Mouse (Mus musculus) erythroblast, embryonic 14.5 days (primary cell): ENCODE data around the gene Krt26. TPM values are rescaled to one million over a fixed set of nuclear protein-coding genes. Genes with fewer than 3 reads are reported as not detected.

Source experiments
- H3K27me3 ChIP-seq: 2 replicates; pipeline ENCODE4 v1.6.1; 2012; ENCODE audit warnings: inconsistent platforms; ENCODE audit not compliant: control insufficient read depth
- H3K36me3 ChIP-seq: 2 replicates; pipeline ENCODE4 v1.6.1; 2012; ENCODE audit warnings: mild to moderate bottlenecking, inconsistent platforms; ENCODE audit not compliant: control insufficient read depth
- H3K4me1 ChIP-seq: 2 replicates; pipeline ENCODE4 v1.6.1; 2012; ENCODE audit warnings: inconsistent platforms; ENCODE audit not compliant: control insufficient read depth
- H3K4me3 ChIP-seq: replicated peaks from 2 replicates; pipeline ENCODE3; 2012; ENCODE audit warnings: moderate library complexity, mild to moderate bottlenecking, inconsistent platforms
- H3K9me3 ChIP-seq: 2 replicates; pipeline ENCODE4 v1.6.1; 2012; ENCODE audit warnings: low read length, inconsistent platforms, mixed read lengths; ENCODE audit not compliant: control insufficient read depth
- GATA1 ChIP-seq: IDR thresholded peaks from 2 replicates; pipeline ENCODE4 v1.6.1; 2012; ENCODE audit warnings: low read length, inconsistent platforms, mixed read lengths
- TAL1 ChIP-seq: IDR thresholded peaks from 3 replicates; pipeline ENCODE4 v1.6.1; 2012; ENCODE audit warnings: low read length, inconsistent platforms, mixed read lengths
- polyA plus RNA-seq: library from polyadenylated mRNA; stranded (reverse); fragments of >175 nt; gene quantifications from 2 replicates; pipeline ENCODE4 v1.2.3, GENCODE M21; 2012

Gene Krt26
- polyA plus RNA-seq, result not detected in 2 replicates

GRCm38 (mm10) chr11:99337866-99338265, at the start of gene Krt26:
Gene Krt26 (minus strand): TSS chr11:99337966.
- Histone ChIP-seq H3K27me3 (no peaks in the 10 kb centered on the region), H3K9me3 (no peaks in the 10 kb centered on the region), H3K36me3 (no peaks in the 10 kb centered on the region), H3K4me3 (no peak within 1 kb of the TSS), H3K4me1 (no peaks in the 10 kb centered on the region)
- TF ChIP-seq GATA1 (no peak), TAL1 (no peak)

GRCm38 (mm10) chr11:99385813-99386721, 48.3 kb upstream of the Krt26 start:
- Histone ChIP-seq H3K27me3 (peaks cover 17% of the 10 kb centered on the region), H3K4me1 (peaks cover 5% of the 10 kb centered on the region), H3K36me3 (no peaks in the 10 kb centered on the region), H3K4me3 (peak overlapping the region; percentile 63), H3K9me3 (peaks cover 12% of the 10 kb centered on the region; the same call in 1 of the 2 replicates)
- no peak for TF ChIP-seq GATA1
- no peak for TF ChIP-seq TAL1

GRCm38 (mm10) chr11:99379568-99379967, 41.8 kb upstream of the Krt26 start:
- Histone ChIP-seq H3K36me3 (no peaks in the 10 kb centered on the region), H3K9me3 (0 out of 2 replicates have a peak, but pooled peaks cover 4% of the 10 kb centered on the region), H3K4me3 (no peak overlapping the region), H3K4me1 (no peaks in the 10 kb centered on the region), H3K27me3 (peaks cover 5% of the 10 kb centered on the region)
- TF ChIP-seq TAL1 (no peak), GATA1 (no peak)

- Histone ChIP-seq H3K4me1 (no peaks in the 10 kb centered on the region), H3K27me3 (no peaks in the 10 kb centered on the region), H3K9me3 (no peaks in the 10 kb centered on the region; the same call in 1 of the 2 replicates), H3K36me3 (no peaks in the 10 kb centered on the region), H3K4me3 (no peak within 1 kb of the TSS)
- TF ChIP-seq TAL1, result no peak
Observed at GRCm38 (mm10) chr11:99374803-99375202, 37.0 kb upstream of the Krt26 start, which contains the start of gene Krt28. Gene Krt28 (minus strand): TSS chr11:99374903.

- Histone ChIP-seq H3K9me3 (no peaks in the 10 kb centered on the region; the same call in 1 of the 2 replicates), H3K4me1 (no peaks in the 10 kb centered on the region), H3K27me3 (no peaks in the 10 kb centered on the region), H3K4me3 (no peak overlapping the region), H3K36me3 (no peaks in the 10 kb centered on the region)
- TF ChIP-seq GATA1 (no peak), TAL1 (no peak)
Observed at GRCm38 (mm10) chr11:99369853-99370451, 32.2 kb upstream of the Krt26 start.

- H3K27me3 ChIP-seq, result no peaks in the 10 kb centered on the region
- TF ChIP-seq GATA1, result no peak
- TF ChIP-seq TAL1, result no peak
- no peaks in the 10 kb centered on the region; the same call in 1 of the 2 replicates for H3K9me3 ChIP-seq
- H3K4me3 ChIP-seq, result no peak overlapping the region
- H3K36me3 ChIP-seq, result no peaks in the 10 kb centered on the region
- H3K4me1 ChIP-seq, result no peaks in the 10 kb centered on the region
Observed at GRCm38 (mm10) chr11:99369229-99369628, 31.5 kb upstream of the Krt26 start.

GRCm38 (mm10) chr11:99366791-99367190, 29.0 kb upstream of the Krt26 start:
- Histone ChIP-seq H3K9me3 (no peaks in the 10 kb centered on the region; the same call in 1 of the 2 replicates), H3K4me3 (no peak overlapping the region), H3K36me3 (no peaks in the 10 kb centered on the region), H3K27me3 (no peaks in the 10 kb centered on the region), H3K4me1 (no peaks in the 10 kb centered on the region)
- no peak for TF ChIP-seq GATA1
- TF ChIP-seq TAL1, result no peak

- no peaks in the 10 kb centered on the region for H3K36me3 ChIP-seq
- no peak for TF ChIP-seq TAL1
- TF ChIP-seq GATA1, result no peak
- H3K27me3 ChIP-seq, result no peaks in the 10 kb centered on the region
- no peaks in the 10 kb centered on the region for H3K4me1 ChIP-seq
- H3K9me3 ChIP-seq, result no peaks in the 10 kb centered on the region
- H3K4me3 ChIP-seq, result no peak overlapping the region
Observed at GRCm38 (mm10) chr11:99364412-99364811, 26.6 kb upstream of the Krt26 start.

GRCm38 (mm10) chr11:99361423-99361822, 23.7 kb upstream of the Krt26 start:
- H3K9me3 ChIP-seq, result no peaks in the 10 kb centered on the region
- H3K27me3 ChIP-seq, result no peaks in the 10 kb centered on the region
- no peak overlapping the region for H3K4me3 ChIP-seq
- TF ChIP-seq TAL1 (no peak), GATA1 (no peak)
- H3K36me3 ChIP-seq, result no peaks in the 10 kb centered on the region
- no peaks in the 10 kb centered on the region for H3K4me1 ChIP-seq
